Comparison of ENCODE assay signal across 9 mouse cellular contexts in the genomic region with DNA sequence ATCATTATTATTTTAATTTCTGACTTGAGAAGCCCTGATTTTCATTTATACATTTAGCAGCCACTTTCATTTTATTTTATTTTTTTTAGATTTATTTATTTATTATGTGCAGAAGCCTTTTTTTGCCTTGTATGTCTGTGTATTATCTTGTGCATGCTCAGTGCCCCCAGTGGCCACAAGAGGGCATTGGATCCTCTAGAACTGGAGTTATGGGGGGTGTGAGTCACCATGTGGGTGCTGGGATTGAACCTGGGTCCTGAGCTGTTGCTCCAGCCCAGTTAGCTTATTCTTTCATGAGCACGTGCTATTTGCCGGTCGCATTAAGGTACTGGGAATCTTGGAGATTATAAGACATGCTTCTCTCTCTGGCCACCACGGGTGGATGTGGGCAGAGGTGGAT.
DNase-seq lines count a peak whose midpoint lies in the region; ATAC-seq and TF ChIP-seq lines count a peak whose summit lies in the region.
"Had no signal": no experiment of that assay in that cellular context is flagged by ENCODE, and none has a peak within 500 bp of the region (broad histone marks: within the 10 kb centered on the region; RNA-seq: fewer than 3 reads in every experiment).

No protein-coding gene starts in this region.

- intact Hi-C loops in left cerebral cortex, postnatal 25 days (cut with DNase I), result no loop called here

- peaks cover 3% of the 10 kb centered on the region; the same call in 1 of the 2 replicates for H3K4me1 ChIP-seq in intestine, postnatal 0 days (replicated peaks; ENCODE audit: control insufficient read depth, insufficient read depth, low read length)
- peaks cover 50% of the 10 kb centered on the region for H3K4me1 ChIP-seq in intestine, embryonic 15.5 days (replicated peaks)

- no peak overlapping the region for H3K4me2 ChIP-seq in intestine, postnatal 0 days (replicated peaks; ENCODE audit: low read depth)
- H3K4me2 ChIP-seq in intestine, embryonic 15.5 days (replicated peaks), result no peak overlapping the region
- H3K4me2 ChIP-seq: lung, embryonic 15.5 days had no signal

- no peaks in the 10 kb centered on the region; the same call in 1 of the 2 replicates for H3K36me3 ChIP-seq in intestine, postnatal 0 days (ENCODE audit: control insufficient read depth, insufficient read depth)
- H3K36me3 ChIP-seq in intestine, embryonic 15.5 days, result no peaks in the 10 kb centered on the region
- H3K36me3 ChIP-seq: lung, embryonic 15.5 days had no signal

- no peaks in the 10 kb centered on the region for H3K27me3 ChIP-seq in intestine, postnatal 0 days (replicated peaks; ENCODE audit: control insufficient read depth, insufficient read depth, low read length)
- H3K27me3 ChIP-seq in intestine, embryonic 15.5 days (replicated peaks), result no peaks in the 10 kb centered on the region
- H3K27me3 ChIP-seq: lung, embryonic 15.5 days had no signal

- DNase-seq in 416B (ENCODE audit: low read depth) (peak; percentile 66), ES-CJ7 (ENCODE audit: low read depth, low spot score) (peak; percentile 60)
- DNase-seq in induced T-regulatory cell, adult 2 months (ENCODE audit: low read depth), result peak; percentile 61
- DNase-seq in ovary, postnatal 10 days (ENCODE audit: low spot score), result no peak
- no peak for DNase-seq in left cerebral cortex, adult 8-10 months (ENCODE audit: low spot score in 2 of 2)
- DNase-seq in left cerebral cortex, postnatal 25 days (ENCODE audit: low spot score in 2 of 2), result no peak

- H3K9ac ChIP-seq in intestine, postnatal 0 days (ENCODE audit: low read depth, low read length), result no peak overlapping the region
- H3K9ac ChIP-seq in intestine, embryonic 15.5 days, result no peak overlapping the region
- H3K9ac ChIP-seq: lung, embryonic 15.5 days had no signal

- 91% methylated on average over 4 of the region's 4 CpGs for WGBS in intestine, postnatal 0 days
- 92% methylated on average over 4 of the region's 4 CpGs for WGBS in intestine, embryonic 15.5 days

- no peaks in the 10 kb centered on the region for H3K9me3 ChIP-seq in intestine, postnatal 0 days (ENCODE audit: control insufficient read depth)
- no peaks in the 10 kb centered on the region for H3K9me3 ChIP-seq in intestine, embryonic 15.5 days
- H3K9me3 ChIP-seq: lung, embryonic 15.5 days had no signal

- no peak overlapping the region for H3K4me3 ChIP-seq in intestine, postnatal 0 days (ENCODE audit: low read depth, low read length)
- H3K4me3 ChIP-seq in intestine, embryonic 15.5 days (replicated peaks), result no peak overlapping the region
- H3K4me3 ChIP-seq: lung, embryonic 15.5 days had no signal

- no peak overlapping the region for H3K27ac ChIP-seq in intestine, postnatal 0 days (ENCODE audit: low read depth, low read length)
- H3K27ac ChIP-seq in intestine, embryonic 15.5 days, result no peak overlapping the region
- H3K27ac ChIP-seq: lung, embryonic 15.5 days had no signal

- peak; percentile 66 for TF ChIP-seq CTCF in intestine, postnatal 0 days (IDR thresholded peaks at IDR 0.05; ENCODE audit: low read depth)

- ATAC-seq in intestine, postnatal 0 days, result no peak
- no peak for ATAC-seq in intestine, embryonic 15.5 days

Comparison
In these comparisons a context has a peak if more than half of its experiments do, and no peak if none do; other contexts are left out.
1. DNase-seq: peak in 416B (single experiment), ES-CJ7 (single experiment) and induced T-regulatory cell, adult 2 months (single experiment); none in ovary, postnatal 10 days (single experiment), left cerebral cortex, adult 8-10 months (0 of 2) and left cerebral cortex, postnatal 25 days (0 of 2).